Mouse (Mus musculus): ENCODE data around the gene Znrf3. TPM values are rescaled to one million over a fixed set of nuclear protein-coding genes. Genes with fewer than 3 reads are reported as not detected.

Znrf3 gene
- total RNA-seq, 2 experiments from 2014 or later = 19.7 to 20.5 TPM

DNA sequence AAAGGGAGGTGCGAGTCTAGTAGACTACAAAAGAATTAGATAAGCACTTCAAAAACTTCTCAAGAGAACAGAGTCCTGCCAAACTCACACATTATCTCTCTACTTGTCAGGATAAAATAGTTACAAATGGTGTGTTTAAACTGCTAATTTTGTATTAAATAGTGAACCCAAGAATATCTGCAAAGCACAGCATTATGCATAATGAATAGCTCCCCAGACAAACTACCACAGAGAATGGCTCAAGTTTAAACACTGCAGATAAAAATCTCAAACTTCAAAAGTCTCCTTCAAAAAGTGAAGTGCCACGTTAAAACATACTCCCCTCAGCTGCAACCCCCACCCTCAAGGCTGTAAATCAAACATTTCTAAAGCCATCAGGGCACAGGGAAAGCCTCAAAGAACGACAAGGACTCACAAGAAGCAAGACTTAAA is 2.0 kb downstream of the Znrf3 start:
- no peak for DNase-seq (ENCODE audit: low spot score in 2 of 2)

DNA sequence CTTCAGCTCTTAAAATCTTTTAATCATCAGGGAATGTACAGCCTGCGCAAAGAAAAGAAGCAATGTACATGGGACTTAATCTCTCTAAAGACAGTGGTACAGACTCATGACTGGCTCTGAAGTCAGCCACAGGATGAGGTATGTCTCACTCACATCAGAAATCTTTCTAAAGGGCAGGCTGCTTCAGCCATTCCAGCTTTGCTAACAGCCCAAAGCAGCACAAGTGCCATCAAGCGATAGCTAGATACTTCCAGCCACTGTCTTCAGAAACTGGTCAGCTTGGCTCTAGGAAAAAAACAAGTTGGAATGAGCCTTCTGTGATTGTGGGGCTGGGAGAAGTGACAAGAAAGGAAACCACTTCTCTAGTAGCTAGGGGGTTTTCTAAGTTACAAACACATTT is 7.0 kb downstream of the Znrf3 start:
- no peak for DNase-seq (ENCODE audit: low spot score in 2 of 2)

DNA sequence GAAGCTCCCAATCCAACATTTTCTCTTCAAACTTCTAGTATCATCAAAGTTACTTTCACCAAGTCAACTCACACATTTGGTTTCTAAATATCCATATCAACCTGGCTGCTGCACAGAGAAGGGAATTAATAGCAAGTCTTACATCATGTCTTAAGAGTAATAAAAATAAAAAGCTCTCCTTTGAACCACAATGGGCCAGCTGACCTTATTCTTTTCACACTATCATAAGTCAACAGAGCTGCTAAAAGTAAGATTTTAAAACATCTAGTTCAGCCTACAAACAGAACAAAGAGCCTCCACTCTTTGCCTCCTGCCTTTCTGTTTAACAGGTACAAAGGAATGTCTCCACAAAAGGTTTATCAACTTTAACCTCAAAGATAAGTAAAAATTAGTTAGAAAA is 7.7 kb downstream of the Znrf3 start:
- DNase-seq (ENCODE audit: low spot score in 2 of 2) = no peak

DNA sequence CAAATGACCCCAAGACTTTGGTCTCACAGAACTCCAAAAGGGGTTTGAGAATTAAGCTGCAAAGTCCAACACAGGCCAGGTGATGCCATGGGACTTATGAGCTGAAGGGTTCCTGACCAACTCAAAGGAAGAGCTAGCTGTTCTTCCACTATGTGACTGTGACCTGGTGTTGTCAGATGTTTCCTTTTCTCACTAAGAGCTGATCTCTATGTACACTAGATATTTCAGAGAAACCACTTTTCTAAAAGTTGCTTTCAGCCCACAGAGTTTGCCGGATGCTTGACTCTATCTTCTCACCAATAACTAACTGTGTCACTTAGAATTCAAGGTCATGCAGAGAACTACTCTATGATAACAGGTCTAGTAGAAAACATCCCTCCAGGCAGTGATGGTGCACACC is 9.2 kb downstream of the Znrf3 start:
- no peak for DNase-seq (ENCODE audit: low spot score in 2 of 2)

DNA sequence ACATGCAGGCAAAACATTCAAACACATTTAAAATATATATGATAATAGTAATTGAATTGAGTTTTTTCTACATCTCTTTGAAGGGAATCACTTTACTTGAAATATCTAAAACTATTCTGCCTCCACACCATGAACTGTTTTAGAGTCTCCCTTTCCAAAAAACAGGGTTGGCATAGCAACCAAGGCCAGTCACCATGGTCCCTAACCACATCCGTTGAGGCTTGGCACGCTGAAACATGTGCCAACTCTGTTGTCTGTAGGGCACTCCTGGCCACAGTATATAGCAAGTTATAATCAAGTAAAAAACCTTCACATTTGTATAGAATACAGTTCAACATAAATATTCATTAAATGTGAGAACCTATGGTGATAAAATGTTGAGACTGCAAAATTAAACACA is 12.3 kb downstream of the Znrf3 start:
- DNase-seq (ENCODE audit: low spot score in 2 of 2) = no peak

DNA sequence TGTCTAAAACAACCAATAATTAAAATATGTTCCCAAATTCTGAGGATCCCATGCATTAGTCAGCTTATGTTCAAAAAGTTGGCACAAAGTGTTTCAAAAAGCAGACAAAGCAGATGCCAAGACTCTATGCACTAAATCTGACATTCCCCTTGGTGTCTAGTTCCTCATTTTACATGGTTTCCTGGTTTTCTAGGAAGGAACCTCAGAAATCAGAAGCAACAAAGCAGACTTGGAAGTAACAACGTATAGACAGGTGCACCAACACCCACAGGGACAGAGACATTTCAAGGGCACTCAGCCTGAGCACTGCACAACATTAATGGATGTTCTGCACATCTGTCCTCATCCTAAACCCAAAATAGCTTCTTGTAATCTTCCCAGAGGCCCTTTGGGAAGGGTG is 13.8 kb downstream of the Znrf3 start:
- no peak for DNase-seq (ENCODE audit: low spot score in 2 of 2)

DNA sequence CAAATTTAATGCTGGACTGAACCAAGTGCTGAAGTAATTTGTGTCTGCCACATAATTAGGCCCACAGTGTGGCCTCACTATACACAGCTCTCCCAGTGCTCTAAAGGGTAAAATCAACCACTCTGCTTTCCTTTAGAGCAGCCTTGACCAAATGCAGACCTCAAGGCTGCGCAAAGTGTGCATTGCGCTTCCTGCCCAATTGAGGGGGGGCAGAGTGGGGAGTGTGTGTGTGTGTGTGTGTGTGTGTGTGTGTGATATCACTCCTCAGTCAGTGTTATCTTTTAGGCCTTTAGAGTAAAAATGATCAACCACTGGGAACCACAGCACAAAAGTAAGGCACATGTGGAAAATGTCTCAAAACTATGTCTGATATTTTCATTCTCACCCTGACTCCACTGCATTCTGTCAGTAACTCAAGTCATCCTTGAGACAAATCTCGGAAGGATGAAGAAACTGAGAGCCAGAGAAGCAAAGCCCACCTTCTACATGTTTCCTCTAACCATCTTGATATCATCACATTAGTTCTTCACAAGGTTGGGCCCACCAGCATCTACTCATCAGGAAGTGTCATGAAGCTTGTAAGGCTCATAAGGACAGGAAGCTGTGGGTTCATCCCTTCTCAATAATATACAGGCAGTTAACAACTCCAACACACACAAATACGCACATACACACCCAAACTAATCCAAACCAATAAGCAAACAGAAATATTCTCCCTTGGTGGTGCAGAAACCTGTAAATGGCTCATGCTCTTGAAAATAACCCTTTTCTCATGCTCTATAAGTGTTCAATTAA is 15.1 kb downstream of the Znrf3 start:
- DNase-seq (ENCODE audit: low spot score in 2 of 2) = no peak

DNA sequence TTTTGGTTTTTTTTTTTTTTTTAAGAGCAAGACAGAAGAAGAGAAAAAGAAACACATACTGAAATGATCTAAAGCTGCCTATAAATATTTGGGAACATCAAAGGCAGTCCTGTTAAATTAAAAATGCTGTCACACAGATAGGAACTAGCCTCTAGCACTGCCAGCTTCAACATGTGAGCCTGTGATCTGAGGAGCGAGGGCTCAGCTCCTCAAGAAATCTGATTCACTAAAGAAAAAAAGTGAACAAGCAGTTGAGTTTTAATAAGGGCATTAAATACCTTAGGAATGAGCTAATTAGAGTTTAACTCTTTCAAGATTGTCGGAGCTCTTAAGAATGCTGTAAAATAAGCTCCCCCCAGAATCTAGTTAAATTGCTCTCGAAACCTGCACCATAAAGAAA is 17.4 kb downstream of the Znrf3 start:
- DNase-seq (ENCODE audit: low spot score in 2 of 2) = no peak

DNA sequence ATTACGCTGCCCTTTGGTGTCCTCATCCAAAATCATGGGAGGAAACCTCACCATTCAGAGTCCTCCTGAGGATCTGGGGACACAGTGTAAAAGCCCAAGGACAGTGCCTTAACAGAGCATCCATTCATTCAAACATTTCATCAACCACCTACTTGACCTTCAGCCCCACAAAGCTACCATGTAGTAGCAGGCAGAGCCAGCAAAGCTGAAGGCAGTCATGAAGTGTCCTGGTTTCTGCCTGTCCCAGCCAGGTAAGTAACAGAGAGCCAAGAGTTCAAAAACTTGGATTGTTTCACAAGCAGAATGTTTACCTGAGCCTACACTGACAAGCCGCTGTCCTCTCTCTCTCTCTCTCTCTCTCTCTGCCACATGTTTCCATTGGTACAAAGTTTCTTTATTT is 18.3 kb downstream of the Znrf3 start:
- no peak for DNase-seq (ENCODE audit: low spot score in 2 of 2)

DNA sequence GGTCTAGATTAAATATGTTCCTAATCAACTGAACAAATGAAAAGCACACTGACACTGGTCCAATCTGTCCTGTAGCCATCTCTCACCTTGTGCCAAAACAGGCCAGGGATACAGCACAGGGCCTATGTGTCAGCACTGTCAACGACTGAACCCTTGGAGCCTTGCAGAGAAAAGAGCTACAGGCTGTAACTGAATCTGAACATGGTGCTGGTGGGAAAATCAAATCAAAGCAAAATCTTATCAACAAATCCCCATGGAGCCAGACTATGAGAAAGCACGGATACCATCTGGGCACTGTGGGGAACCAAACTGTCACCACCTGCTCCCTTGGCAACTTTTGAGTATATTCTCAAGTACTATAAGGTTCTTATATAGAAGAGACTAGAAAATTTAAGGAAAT is 19.5 kb downstream of the Znrf3 start:
- DNase-seq (ENCODE audit: low spot score in 2 of 2) = peak; percentile 69 to 82

DNA sequence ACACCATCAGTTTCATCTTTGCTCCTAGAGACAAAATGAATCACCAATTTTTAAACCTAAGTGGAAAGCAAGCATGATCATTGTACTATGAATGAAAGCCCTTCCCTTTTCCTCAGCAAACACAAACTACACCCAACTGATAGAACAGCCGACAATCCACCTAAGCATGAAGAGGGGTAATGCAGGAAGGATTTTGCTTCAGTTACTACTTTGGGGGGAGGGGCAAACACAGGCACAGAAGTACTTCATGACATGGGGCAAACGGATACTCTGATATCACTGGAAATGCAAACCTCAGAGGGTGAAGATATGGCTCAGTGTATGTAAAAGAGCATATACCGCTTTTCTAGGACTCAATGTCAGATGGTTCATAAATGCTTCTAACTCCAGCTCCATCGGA is 20.5 kb downstream of the Znrf3 start:
- no peak for DNase-seq (ENCODE audit: low spot score in 2 of 2)

DNA sequence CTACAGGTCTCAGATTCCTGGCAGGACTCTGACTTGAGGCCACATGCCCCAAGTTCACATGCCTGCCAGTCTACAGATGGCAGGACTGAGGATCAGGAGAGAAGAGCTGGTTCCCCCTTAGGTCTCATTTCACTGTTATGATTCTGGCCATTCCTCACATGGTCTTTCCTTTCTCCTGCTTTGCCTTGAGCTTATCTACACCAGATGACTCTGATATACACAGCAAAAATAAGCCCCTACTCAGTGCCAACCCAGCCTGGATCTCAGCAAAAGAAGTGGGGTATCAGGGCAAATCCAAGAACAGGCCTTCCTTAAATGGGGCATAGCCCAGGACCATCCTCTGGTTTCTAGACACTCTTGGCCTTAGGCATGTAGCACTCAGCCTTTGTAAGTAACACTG is 21.6 kb downstream of the Znrf3 start:
- DNase-seq (ENCODE audit: low spot score in 2 of 2) = no peak

DNA sequence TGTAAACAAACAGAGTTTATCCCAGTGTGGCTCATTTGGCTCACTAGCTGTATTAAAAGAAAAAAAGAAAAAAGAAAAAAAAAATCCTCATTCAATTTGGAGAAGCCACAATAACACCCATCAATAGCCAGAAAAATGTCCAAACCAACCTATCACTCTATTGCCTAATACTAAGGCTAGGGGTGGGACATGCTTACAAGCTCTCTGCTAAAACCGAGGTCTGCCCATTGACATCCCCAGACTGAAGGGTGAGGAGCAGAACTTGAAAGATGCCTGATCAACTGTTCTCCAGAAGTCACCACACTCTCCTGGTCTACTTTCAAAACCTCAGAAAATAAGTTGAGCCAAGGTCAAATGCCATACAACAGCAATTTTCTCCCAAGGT is 22.4 kb downstream of the Znrf3 start:
- DNase-seq (ENCODE audit: low spot score in 2 of 2) = no peak

DNA sequence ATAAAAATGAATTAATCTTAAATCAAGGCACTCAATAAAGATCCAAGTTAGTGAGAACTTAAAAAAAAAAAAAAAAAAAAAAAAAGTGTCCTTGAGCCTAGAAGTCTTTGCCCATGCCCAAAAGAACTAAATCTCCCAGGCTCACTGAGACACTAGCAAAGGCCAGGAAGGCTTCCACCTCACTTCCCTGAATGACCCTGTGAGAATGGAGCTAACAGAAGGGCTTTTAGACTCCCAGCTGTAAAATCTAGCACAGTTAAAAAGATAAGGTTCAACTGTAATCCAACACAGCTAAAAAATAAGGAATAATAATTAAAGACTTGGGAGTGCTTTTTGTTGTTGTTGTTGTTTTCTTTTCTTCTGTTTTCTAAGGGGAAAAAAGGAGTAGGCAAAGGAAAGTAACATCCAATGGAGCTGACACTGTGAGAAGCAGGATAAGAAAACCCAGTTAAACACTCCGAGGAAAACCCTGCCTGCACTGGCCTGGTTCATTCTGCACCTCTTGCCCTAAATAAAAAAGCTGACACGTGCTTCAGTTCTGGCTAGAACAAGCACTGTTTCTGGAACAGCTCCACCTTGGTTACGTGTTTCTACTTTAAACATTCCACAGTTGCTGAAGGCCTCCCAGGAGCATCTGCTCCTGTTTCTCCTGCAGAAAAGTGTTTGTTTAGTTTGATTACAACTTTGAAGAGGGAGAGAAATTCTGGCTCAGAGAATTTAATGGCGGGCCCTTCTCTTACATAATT is 23.0 kb downstream of the Znrf3 start:
- DNase-seq (ENCODE audit: low spot score in 2 of 2) = peak in 1 of 2 experiments; percentile 70

DNA sequence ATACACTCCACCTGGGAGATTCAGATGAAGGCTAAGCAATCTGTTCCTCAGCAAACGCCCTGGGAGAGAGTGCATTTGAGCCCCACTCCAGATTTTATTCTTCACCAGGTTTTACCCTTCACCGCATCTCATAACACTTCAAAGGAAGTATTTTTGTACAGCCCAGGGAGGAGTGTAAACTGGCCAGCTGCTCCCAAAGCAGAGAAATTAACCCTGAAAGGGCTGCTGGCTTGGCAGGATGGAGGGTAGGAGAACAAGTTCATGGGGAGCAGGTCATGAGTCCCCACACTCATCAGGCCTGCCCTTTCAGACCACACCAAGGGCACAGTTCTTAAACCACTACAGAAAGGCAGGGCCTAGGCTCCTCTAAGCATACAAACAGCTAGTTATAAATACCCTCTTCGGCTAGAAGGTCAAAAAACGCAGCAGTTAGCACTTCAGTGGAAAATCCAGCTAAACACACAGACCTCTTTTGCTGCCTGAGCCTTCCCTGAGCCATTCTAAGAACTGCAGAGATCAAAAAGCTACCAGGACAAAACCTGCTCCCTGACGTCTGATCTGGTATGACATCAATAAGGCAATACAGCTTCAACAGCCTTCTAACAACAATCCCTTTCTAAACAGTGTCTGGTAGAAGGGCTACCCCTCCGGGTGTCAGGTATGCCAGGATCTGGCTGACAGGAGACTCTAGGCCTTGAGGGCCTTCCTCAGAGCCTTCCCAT is 28.9 kb downstream of the Znrf3 start:
- no peak for DNase-seq (ENCODE audit: low spot score in 2 of 2)

DNA sequence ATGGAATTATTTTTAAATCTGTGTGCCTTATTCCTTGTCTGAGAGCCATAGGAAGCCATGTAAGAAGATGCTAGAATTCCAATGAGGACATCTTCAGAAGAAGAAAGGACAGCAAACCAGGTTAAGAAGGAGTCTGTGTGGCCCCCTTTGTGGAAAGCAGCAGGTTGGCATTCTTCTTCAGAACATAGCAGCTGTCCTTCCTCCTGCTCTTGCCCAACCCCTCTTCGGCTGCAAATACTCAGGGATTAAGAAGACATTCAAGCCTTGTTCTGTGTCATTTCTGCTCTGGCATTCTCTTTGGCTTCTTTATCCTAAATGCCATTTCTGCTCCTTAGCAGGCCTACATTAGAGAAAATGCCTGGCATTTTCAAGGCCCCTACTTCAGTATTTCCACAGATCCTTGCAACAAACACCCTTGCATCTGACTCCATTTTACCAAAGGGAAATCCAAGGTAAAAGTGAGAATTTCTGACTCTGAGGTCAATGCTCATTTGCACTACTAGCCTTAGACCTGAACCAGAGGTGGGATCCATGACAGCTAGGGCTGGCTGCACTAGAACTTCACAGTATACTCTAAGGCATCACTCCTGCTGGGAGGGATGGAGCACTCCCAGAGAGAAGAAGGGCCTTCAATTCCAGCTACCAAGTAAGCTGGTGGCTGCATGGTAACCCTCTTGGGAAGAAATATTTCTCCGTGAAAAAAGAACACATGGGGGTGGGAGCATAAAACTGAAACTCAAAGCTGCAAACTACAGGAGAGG is 29.6 kb downstream of the Znrf3 start:
- DNase-seq (ENCODE audit: low spot score in 2 of 2) = no peak

DNA sequence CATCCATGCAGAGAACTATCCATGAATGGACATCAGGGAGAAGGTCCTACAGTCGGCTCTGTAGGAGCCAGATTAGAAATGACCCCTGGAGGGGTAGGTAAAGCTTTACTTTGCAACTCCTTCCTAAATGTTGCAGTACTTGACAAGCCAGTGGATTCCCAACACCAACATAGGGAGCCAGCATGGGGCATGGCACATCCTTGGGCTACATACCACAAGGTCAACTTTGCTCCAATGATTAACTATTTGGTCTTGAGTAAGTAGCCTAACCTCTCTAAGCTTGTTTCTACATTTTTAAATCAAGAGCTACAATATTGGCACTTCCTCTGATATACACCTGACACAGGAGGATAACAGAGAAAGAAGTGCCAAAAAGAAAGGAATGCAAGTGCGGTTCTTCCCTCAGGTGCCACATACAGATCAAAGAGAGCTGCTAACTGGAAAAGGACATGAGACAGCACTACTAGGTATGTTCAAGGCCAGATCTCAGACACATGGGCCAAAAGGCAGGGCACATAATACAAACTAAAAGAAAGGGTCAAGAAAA is 31.9 kb downstream of the Znrf3 start:
- DNase-seq (ENCODE audit: low spot score in 2 of 2) = no peak

DNA sequence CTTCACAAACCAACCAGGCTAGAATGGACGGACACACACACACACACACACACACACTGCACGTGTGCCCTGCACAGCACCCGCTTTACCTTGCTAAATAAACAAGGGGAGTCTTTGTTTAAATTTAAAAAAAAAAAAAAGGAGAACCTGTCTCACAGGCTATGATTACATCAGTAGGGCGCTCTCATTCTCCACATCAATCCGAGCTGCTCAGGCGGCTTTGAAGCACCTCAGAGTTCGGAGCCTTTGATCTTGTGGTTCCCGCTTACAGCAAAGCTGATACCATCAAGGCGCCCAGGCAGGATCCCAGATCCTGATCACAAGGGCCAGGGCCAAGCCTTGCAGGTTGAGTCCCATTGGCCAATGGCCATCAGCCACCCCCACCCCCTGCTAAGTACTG is 33.1 kb downstream of the Znrf3 start:
- no peak for DNase-seq (ENCODE audit: low spot score in 2 of 2)

DNA sequence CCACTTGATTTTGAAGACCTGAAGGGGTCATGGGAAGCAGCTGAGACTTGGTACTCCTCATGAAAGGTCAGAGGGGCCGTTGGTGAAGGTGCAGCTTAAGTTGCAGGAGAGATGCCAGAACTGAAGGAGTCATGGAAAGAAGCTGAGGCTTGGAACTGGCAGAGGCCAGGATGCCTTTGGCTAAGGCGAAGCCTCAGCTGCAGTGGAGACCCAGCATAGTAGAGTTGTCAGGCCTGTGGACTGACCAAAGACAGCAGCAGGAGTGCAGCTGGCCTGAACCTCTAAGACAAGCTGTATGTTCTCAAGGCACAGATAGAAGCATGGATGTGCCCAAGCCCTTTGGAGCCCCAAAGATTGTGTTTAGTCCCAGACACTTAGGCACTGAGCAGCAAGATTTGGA is 40.5 kb downstream of the Znrf3 start:
- DNase-seq (ENCODE audit: low spot score in 2 of 2) = no peak

DNA sequence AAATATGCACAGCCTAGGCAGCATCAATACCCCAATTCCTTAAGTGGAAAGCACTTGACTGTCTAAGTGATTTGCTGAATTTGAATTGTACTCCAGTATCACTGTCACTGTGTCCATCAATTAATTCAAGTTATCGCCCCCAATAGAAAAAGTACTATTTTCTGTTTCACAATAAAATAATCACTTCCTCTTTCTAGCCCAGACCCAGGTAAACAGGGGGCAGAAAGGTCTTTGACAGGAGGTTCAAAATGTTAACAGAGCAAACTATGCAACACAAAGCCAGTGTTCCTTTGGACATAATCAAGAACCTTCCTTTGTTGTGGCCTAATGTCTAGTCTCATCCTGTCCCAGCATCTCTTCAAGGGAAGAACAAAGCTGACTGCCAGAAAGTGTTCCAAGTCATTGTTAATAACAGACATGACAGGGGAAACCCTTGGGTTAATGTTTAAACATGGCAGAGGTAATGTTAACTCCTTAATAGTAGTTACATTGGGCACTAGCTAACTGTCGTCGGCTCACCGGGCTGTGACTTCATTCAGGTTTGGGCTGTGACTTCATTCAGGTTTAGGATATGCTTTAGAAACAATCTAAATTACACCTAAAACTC is 42.4 kb downstream of the Znrf3 start:
- no peak for DNase-seq (ENCODE audit: low spot score in 2 of 2)
